In the genomic region with DNA sequence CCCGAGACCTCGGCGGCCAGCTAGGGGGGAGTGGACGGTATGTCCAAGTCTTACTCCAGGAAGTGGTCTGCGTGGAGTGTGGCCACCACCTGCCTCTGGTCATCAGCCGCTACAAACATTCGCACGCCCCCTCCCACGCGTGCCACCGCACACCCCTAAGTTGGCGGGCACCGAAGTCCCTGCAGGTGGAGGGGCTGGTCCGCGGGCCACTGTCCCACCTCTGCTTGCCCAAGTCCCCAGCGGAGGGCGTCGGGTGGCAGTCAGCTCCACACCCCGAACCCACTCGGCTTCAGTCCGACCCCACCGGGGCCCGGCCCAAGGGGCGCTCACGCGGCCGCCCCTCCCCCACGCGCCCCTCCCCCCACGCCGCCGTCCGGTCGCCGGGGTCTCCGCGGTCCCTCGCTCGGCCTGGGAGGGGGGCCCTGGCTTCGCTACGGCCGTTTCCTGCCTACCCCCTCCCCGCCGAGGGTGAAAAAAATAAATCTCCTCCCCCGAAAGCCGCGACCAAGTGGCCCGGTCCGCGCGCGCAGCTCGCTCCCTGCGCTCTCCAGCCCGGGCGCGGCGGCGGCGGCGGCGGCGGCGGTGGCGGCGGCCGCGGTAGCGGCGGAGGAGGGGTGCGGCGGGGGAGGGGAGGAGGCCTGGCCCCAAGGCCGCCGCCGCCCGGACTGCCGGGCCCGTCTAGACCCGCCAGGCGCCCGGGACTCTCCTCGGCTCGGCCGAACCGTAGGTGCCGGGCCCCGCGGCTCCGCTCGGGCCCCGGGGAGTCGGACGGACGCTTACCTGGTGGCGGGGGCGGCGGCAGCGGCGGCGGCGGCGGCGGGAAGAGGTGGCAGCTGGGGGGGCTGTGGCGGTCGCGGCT, we compare ENCODE assay signal across 8 mouse cellular contexts. TPM values are rescaled to one million over a fixed set of nuclear protein-coding genes. Genes with fewer than 3 reads are reported as not detected.
DNase-seq lines count a peak whose midpoint lies in the region; ATAC-seq and TF ChIP-seq lines count a peak whose summit lies in the region.

No protein-coding gene starts in this region.

- no peak for TF ChIP-seq EP300 in liver, postnatal 0 days (IDR thresholded peaks at IDR 0.05; ENCODE audit: low read depth)

- DNase-seq in right cerebral cortex, postnatal 4 days = peak; percentile 48
- DNase-seq in right cerebral cortex, adult 2 months (ENCODE audit: low spot score in 2 of 2) = no peak
- DNase-seq in cerebellum, adult 8-10 months = peak; percentile 50
- peak; percentile 97 for DNase-seq in heart, adult 11 months
- DNase-seq in liver, postnatal 0 days = peak; percentile 63

- under 1% methylated on average over 55 of the region's 106 CpGs for WGBS in intestine, embryonic 16.5 days
- under 1% methylated on average over 39 of the region's 106 CpGs for WGBS in liver, postnatal 0 days (ENCODE audit: insufficient replicate concordance)
- WGBS in olfactory bulb, adult 2 months = under 1% methylated on average over 74 of the region's 106 CpGs

- TF ChIP-seq POLR2A in olfactory bulb, adult 2 months (IDR thresholded peaks at IDR 0.05; ENCODE audit: insufficient read depth, low read depth, low read length) = no peak

- peaks cover 57% of the 10 kb centered on the region for H3K4me1 ChIP-seq in intestine, embryonic 16.5 days (ENCODE audit: control insufficient read depth, insufficient read depth, low read length)
- peaks cover 52% of the 10 kb centered on the region for H3K4me1 ChIP-seq in liver, postnatal 0 days (ENCODE audit: insufficient read depth)
- H3K4me1 ChIP-seq in olfactory bulb, adult 2 months (ENCODE audit: control insufficient read depth, insufficient read depth, low read length) = peaks cover 43% of the 10 kb centered on the region

- H3K4me2 ChIP-seq in intestine, embryonic 16.5 days (ENCODE audit: low read depth, low read length) = peak overlapping the region; percentile 95
- H3K4me2 ChIP-seq in liver, postnatal 0 days (ENCODE audit: low read depth, low read length) = peak overlapping the region; percentile 87

- no peak for TF ChIP-seq CTCF in liver, postnatal 0 days (IDR thresholded peaks at IDR 0.05; ENCODE audit: low read depth)
- no peak for TF ChIP-seq CTCF in olfactory bulb, adult 2 months (IDR thresholded peaks at IDR 0.05; ENCODE audit: insufficient read depth, low read depth, low read length)

- H3K36me3 ChIP-seq in intestine, embryonic 16.5 days (ENCODE audit: control insufficient read depth, insufficient read depth, low read length) = peaks cover 1% of the 10 kb centered on the region
- no peaks in the 10 kb centered on the region for H3K36me3 ChIP-seq in liver, postnatal 0 days (replicated peaks; ENCODE audit: insufficient read depth, low read length)

- H3K9ac ChIP-seq in intestine, embryonic 16.5 days (ENCODE audit: low read depth, low read length) = peak overlapping the region; percentile 99
- H3K9ac ChIP-seq in liver, postnatal 0 days (replicated peaks) = peak overlapping the region; percentile 92

- no peaks in the 10 kb centered on the region for H3K27me3 ChIP-seq in intestine, embryonic 16.5 days (replicated peaks; ENCODE audit: control insufficient read depth, insufficient read depth, low read length)
- H3K27me3 ChIP-seq in liver, postnatal 0 days (ENCODE audit: insufficient read depth, low read length) = peaks cover 20% of the 10 kb centered on the region

- H3K9me3 ChIP-seq in intestine, embryonic 16.5 days (ENCODE audit: control insufficient read depth, low read length) = no peaks in the 10 kb centered on the region
- no peaks in the 10 kb centered on the region for H3K9me3 ChIP-seq in liver, postnatal 0 days (ENCODE audit: low read length)

- peak overlapping the region; percentile 99 for H3K27ac ChIP-seq in intestine, embryonic 16.5 days (ENCODE audit: low read length)
- H3K27ac ChIP-seq in liver, postnatal 0 days (ENCODE audit: low read depth) = peak overlapping the region; percentile 91
- peak overlapping the region; percentile 98 for H3K27ac ChIP-seq in olfactory bulb, adult 2 months (ENCODE audit: insufficient read depth, low read depth, low read length)

- H3K4me3 ChIP-seq in intestine, embryonic 16.5 days (ENCODE audit: low read length) = peak overlapping the region; percentile 81
- H3K4me3 ChIP-seq in liver, postnatal 0 days (ENCODE audit: low read depth, low read length) = peak overlapping the region; percentile 83
- H3K4me3 ChIP-seq in olfactory bulb, adult 2 months (ENCODE audit: insufficient read depth, low read depth, low read length) = peak overlapping the region; percentile 65

- no peak for ATAC-seq in intestine, embryonic 16.5 days
- ATAC-seq in liver, postnatal 0 days = peak; percentile 11; the same call in 1 of the 2 replicates
- ATAC-seq in megakaryocyte progenitor cell, adult 5-6 weeks (replicated peaks; ENCODE audit: poor library complexity) = no peak

RNA-seq across cellular contexts. Expression of a gene that starts 0.6 kb away (rescaled TPM):
- 33.4 and 35.5 TPM in 2 replicates for polyA plus RNA-seq in intestine, embryonic 16.5 days (2015; fragmentation: Nextera tagmentation; extraction: Ambion mirVana)
- 7.8 and 8.7 TPM in 2 replicates for polyA plus RNA-seq in liver, postnatal 0 days (2015; fragmentation: Nextera tagmentation; extraction: Ambion mirVana)
- polyA plus RNA-seq in olfactory bulb, adult 2 months (2012; ENCODE audit: insufficient read depth, insufficient read length, low replicate concordance, missing spikeins) = 175 and 278 TPM in 2 replicates
- total RNA-seq in megakaryocyte progenitor cell, adult 5-6 weeks (2015) = 17.0 and 22.4 TPM in 2 replicates
- 19.9 and 38.2 TPM in 2 replicates for total RNA-seq in megakaryocyte progenitor cell, adult 5-6 weeks (2017)

RNA-seq across cellular contexts. Expression of a gene that starts 26.7 kb away (rescaled TPM):
- polyA plus RNA-seq in intestine, embryonic 16.5 days (2015; fragmentation: Nextera tagmentation; extraction: Ambion mirVana) = 168 and 170 TPM in 2 replicates
- polyA plus RNA-seq in liver, postnatal 0 days (2015; fragmentation: Nextera tagmentation; extraction: Ambion mirVana) = 83.7 and 83.9 TPM in 2 replicates
- not detected in 2 replicates for polyA plus RNA-seq in olfactory bulb, adult 2 months (2012; ENCODE audit: insufficient read depth, insufficient read length, low replicate concordance, missing spikeins)
- total RNA-seq in megakaryocyte progenitor cell, adult 5-6 weeks (2015) = 114 and 125 TPM in 2 replicates
- total RNA-seq in megakaryocyte progenitor cell, adult 5-6 weeks (2017) = 146 and 205 TPM in 2 replicates

RNA-seq across cellular contexts. Expression of a gene that starts 26.8 kb away (rescaled TPM):
- polyA plus RNA-seq in intestine, embryonic 16.5 days (2015; fragmentation: Nextera tagmentation; extraction: Ambion mirVana) = 22.6 and 24.0 TPM in 2 replicates
- 4.7 and 5.4 TPM in 2 replicates for polyA plus RNA-seq in liver, postnatal 0 days (2015; fragmentation: Nextera tagmentation; extraction: Ambion mirVana)
- polyA plus RNA-seq in olfactory bulb, adult 2 months (2012; ENCODE audit: insufficient read depth, insufficient read length, low replicate concordance, missing spikeins) = not detected in 2 replicates
- total RNA-seq in megakaryocyte progenitor cell, adult 5-6 weeks (2015) = 15.4 and 16.6 TPM in 2 replicates
- total RNA-seq in megakaryocyte progenitor cell, adult 5-6 weeks (2017) = 34.2 and 50.3 TPM in 2 replicates

RNA-seq across cellular contexts. Expression of a gene that starts 28.3 kb away (rescaled TPM):
- polyA plus RNA-seq in intestine, embryonic 16.5 days (2015; fragmentation: Nextera tagmentation; extraction: Ambion mirVana) = 8.0 and 8.3 TPM in 2 replicates
- 0.87 and 1.3 TPM in 2 replicates for polyA plus RNA-seq in liver, postnatal 0 days (2015; fragmentation: Nextera tagmentation; extraction: Ambion mirVana)
- polyA plus RNA-seq in olfactory bulb, adult 2 months (2012; ENCODE audit: insufficient read depth, insufficient read length, low replicate concordance, missing spikeins) = not detected in 2 replicates
- total RNA-seq in megakaryocyte progenitor cell, adult 5-6 weeks (2015) = 4.3 and 6.2 TPM in 2 replicates
- 5.1 and 7.1 TPM in 2 replicates for total RNA-seq in megakaryocyte progenitor cell, adult 5-6 weeks (2017)

RNA-seq across cellular contexts. Expression of a gene that starts 29.4 kb away (rescaled TPM):
- polyA plus RNA-seq in intestine, embryonic 16.5 days (2015; fragmentation: Nextera tagmentation; extraction: Ambion mirVana) = 30.8 and 31.0 TPM in 2 replicates
- 12.3 and 14.0 TPM in 2 replicates for polyA plus RNA-seq in liver, postnatal 0 days (2015; fragmentation: Nextera tagmentation; extraction: Ambion mirVana)
- polyA plus RNA-seq in olfactory bulb, adult 2 months (2012; ENCODE audit: insufficient read depth, insufficient read length, low replicate concordance, missing spikeins) = not detected in 2 replicates
- 0.07 and 0.42 TPM in 2 replicates for total RNA-seq in megakaryocyte progenitor cell, adult 5-6 weeks (2015)
- total RNA-seq in megakaryocyte progenitor cell, adult 5-6 weeks (2017) = 0.12 TPM in 1 of 2 replicates, not detected in the other

Comparison
In these comparisons a context has a peak if more than half of its experiments do, and no peak if none do; other contexts are left out.
1. DNase-seq: peak in right cerebral cortex, postnatal 4 days (single experiment), cerebellum, adult 8-10 months (single experiment), heart, adult 11 months (single experiment) and liver, postnatal 0 days (single experiment); none in right cerebral cortex, adult 2 months (0 of 2).
2. RNA of a gene that starts 26.7 kb away (polyA plus RNA-seq): 168 to 170 TPM in intestine, embryonic 16.5 days and 83.7 to 83.9 TPM in liver, postnatal 0 days; not detected in olfactory bulb, adult 2 months; every median in the first group is over 10 times any median in the second.
3. Peak in every context shown above with its lines, with median percentiles within 50 percentile points of each other: H3K27ac ChIP-seq and H3K4me3 ChIP-seq.